ENCODE assay signal across 8 mouse cellular contexts in genomic region chr9:96536895-96537614, GRCm38 (mm10). TPM values are rescaled to one million over a fixed set of nuclear protein-coding genes. Genes with fewer than 3 reads are reported as not detected.
DNase-seq lines count a peak whose midpoint lies in the region; ATAC-seq and TF ChIP-seq lines count a peak whose summit lies in the region.

No protein-coding gene starts in this region.

- H3K27me3 ChIP-seq in small intestine, adult 2 months (ENCODE audit: control insufficient read depth, insufficient read depth, low read length) = no peaks in the 10 kb centered on the region

- TF ChIP-seq CTCF in layer of hippocampus, adult 2 months (conservative IDR thresholded peaks at IDR 0.05) = no peak
- no peak for TF ChIP-seq CTCF in embryonic fibroblast, embryonic 13.5 days (IDR thresholded peaks at IDR 0.05; ENCODE audit: borderline replicate concordance, insufficient read depth, low read length)
- TF ChIP-seq CTCF in small intestine, adult 2 months (IDR thresholded peaks at IDR 0.05; ENCODE audit: extremely low read depth, insufficient read length, insufficient replicate concordance, low read depth, low read length) = no peak

- H3K27ac ChIP-seq in layer of hippocampus, adult 2 months = peak overlapping the region; percentile 81
- peak overlapping the region; percentile 56 for H3K27ac ChIP-seq in embryonic fibroblast, embryonic 13.5 days (ENCODE audit: insufficient read depth, low read length)
- no peak overlapping the region for H3K27ac ChIP-seq in small intestine, adult 2 months (ENCODE audit: insufficient read depth, low read depth, low read length)

- peak overlapping the region; percentile 45 for H3K4me3 ChIP-seq in layer of hippocampus, adult 2 months
- H3K4me3 ChIP-seq in embryonic fibroblast, embryonic 13.5 days (ENCODE audit: insufficient read depth, low read length) = 0 out of 2 replicates have a peak overlapping the region, but pooled peaks have one; percentile 11
- H3K4me3 ChIP-seq in small intestine, adult 2 months (ENCODE audit: low read depth, low read length) = peak overlapping the region; percentile 65

- peaks cover 12% of the 10 kb centered on the region for H3K36me3 ChIP-seq in small intestine, adult 2 months (ENCODE audit: control insufficient read depth, insufficient read depth, low read length)

- no peak for DNase-seq in layer of hippocampus, adult 2 months (ENCODE audit: low spot score in 2 of 2)
- DNase-seq in layer of hippocampus, adult 8-10 months (ENCODE audit: low spot score in 2 of 2) = no peak
- DNase-seq in brain, adult 2 months (ENCODE audit: low read depth, low spot score) = peak; percentile 73
- peak; percentile 14 for DNase-seq in heart, postnatal 25 days (ENCODE audit: low spot score)
- DNase-seq in left cerebral cortex, postnatal 36 days (ENCODE audit: low spot score in 2 of 2) = peak; percentile 39 to 41

- no peaks in the 10 kb centered on the region; the same call in 1 of the 2 replicates for H3K4me1 ChIP-seq in embryonic fibroblast, embryonic 13.5 days (ENCODE audit: control insufficient read depth, insufficient read depth, low read length)
- peaks cover 8% of the 10 kb centered on the region; the same call in 1 of the 2 replicates for H3K4me1 ChIP-seq in small intestine, adult 2 months (ENCODE audit: control insufficient read depth, insufficient read depth, insufficient read length, low read length)

- WGBS in small intestine, adult 2 months = 20% methylated on average over 37 of the region's 37 CpGs

- intact Hi-C loops in heart, postnatal 25 days (cut with DNase I) = no loop called here
- intact Hi-C loops in left cerebral cortex, postnatal 36 days (cut with DNase I) = no loop called here

- ATAC-seq in megakaryocyte progenitor cell, adult 5-6 weeks (replicated peaks; ENCODE audit: poor library complexity) = peak; percentile 83

- peak; percentile 56 for TF ChIP-seq POLR2A in embryonic fibroblast, embryonic 13.5 days (IDR thresholded peaks at IDR 0.05; ENCODE audit: low read depth, low read length)
- TF ChIP-seq POLR2A in small intestine, adult 2 months (IDR thresholded peaks at IDR 0.05; ENCODE audit: low read depth, low read length) = 0 out of 2 replicates have a peak, but pooled peaks have one; percentile 11

RNA-seq across cellular contexts. Expression of gene Gm28729, which starts 12.0 kb away (rescaled TPM):
- total RNA-seq in layer of hippocampus, adult 2 months (2021) = under 1 TPM in 1 of 2 experiments, not detected in 1; 0.34 TPM
- total RNA-seq in layer of hippocampus, adult 8-10 months (2022) = under 1 TPM in 3 of 4 experiments, not detected in 1; 0.21 to 0.49 (median 0.23) TPM
- not detected in 2 replicates for polyA plus RNA-seq in embryonic fibroblast, embryonic 13.5 days (2011; ENCODE audit: insufficient read length, low read depth, missing spikeins)
- total RNA-seq in heart, postnatal 25 days (2021) = not detected
- total RNA-seq in left cerebral cortex, postnatal 36 days (2021) = not detected
- not detected in 2 replicates for total RNA-seq in megakaryocyte progenitor cell, adult 5-6 weeks (2015)
- 0.24 TPM in 1 of 2 replicates, not detected in the other for total RNA-seq in megakaryocyte progenitor cell, adult 5-6 weeks (2017)
- 0.08 TPM in 1 of 2 replicates, not detected in the other for polyA plus RNA-seq in small intestine, adult 2 months (2012; rRNA removed)

RNA-seq across cellular contexts. Expression of gene Rnf7, which starts 58.6 kb away (rescaled TPM):
- 10 to 100 TPM; 57.2 to 58.1 TPM for total RNA-seq in layer of hippocampus, adult 2 months (2021)
- 10 to 100 TPM; 53.7 to 67.2 (median 60.0) TPM for total RNA-seq in layer of hippocampus, adult 8-10 months (2022)
- polyA plus RNA-seq in embryonic fibroblast, embryonic 13.5 days (2011; ENCODE audit: insufficient read length, low read depth, missing spikeins) = 78.6 and 82.4 TPM in 2 replicates
- total RNA-seq in heart, postnatal 25 days (2021) = 10 to 100 TPM; 71.2 to 85.8 TPM
- 10 to 100 TPM; 56.2 to 63.1 TPM for total RNA-seq in left cerebral cortex, postnatal 36 days (2021)
- total RNA-seq in megakaryocyte progenitor cell, adult 5-6 weeks (2015) = 133 and 138 TPM in 2 replicates
- total RNA-seq in megakaryocyte progenitor cell, adult 5-6 weeks (2017) = 52.0 and 52.2 TPM in 2 replicates
- 34.5 and 65.7 TPM in 2 replicates for polyA plus RNA-seq in small intestine, adult 2 months (2012; rRNA removed)

Comparison
In these comparisons a context has a peak if more than half of its experiments do, and no peak if none do; other contexts are left out.
1. DNase-seq: peak in brain, adult 2 months (single experiment), heart, postnatal 25 days (single experiment) and left cerebral cortex, postnatal 36 days (2 of 2); none in layer of hippocampus, adult 2 months (0 of 2) and layer of hippocampus, adult 8-10 months (0 of 2).
2. H3K4me3 ChIP-seq: peak in every context shown above with its lines; median percentile 65 in small intestine, adult 2 months; 45 in layer of hippocampus, adult 2 months; 11 in embryonic fibroblast, embryonic 13.5 days.